ENCODE assay signal across 10 mouse cellular contexts in genomic region chr12:17506994-17507542, GRCm38 (mm10). TPM values are rescaled to one million over a fixed set of nuclear protein-coding genes. Genes with fewer than 3 reads are reported as not detected.
A peak's percentile ranks its signal among the peaks of the same experiment; 100 is the strongest.
DNase-seq lines count a peak whose midpoint lies in the region; ATAC-seq and TF ChIP-seq lines count a peak whose summit lies in the region.
"Had no signal": no experiment of that assay in that cellular context is flagged by ENCODE, and none has a peak within 500 bp of the region (broad histone marks: within the 10 kb centered on the region; RNA-seq: fewer than 3 reads in every experiment).

No protein-coding gene starts in this region.

- no peak overlapping the region for H3K4me3 ChIP-seq in heart, embryonic 12.5 days
- H3K4me3 ChIP-seq in forebrain, embryonic 13.5 days, result no peak overlapping the region
- no peak overlapping the region for H3K4me3 ChIP-seq in left cerebral cortex, adult 2 months
- H3K4me3 ChIP-seq: embryonic facial prominence, embryonic 12.5 days had no signal

- no peak overlapping the region for H3K27ac ChIP-seq in heart, embryonic 12.5 days (ENCODE audit: poor library complexity, severe bottlenecking)
- H3K27ac ChIP-seq in forebrain, embryonic 13.5 days, result no peak overlapping the region
- no peak overlapping the region for H3K27ac ChIP-seq in left cerebral cortex, adult 2 months
- H3K27ac ChIP-seq: embryonic facial prominence, embryonic 12.5 days; macrophage had no signal

- peak; percentile 85 for ATAC-seq in CD4-positive, CD25-positive, alpha-beta regulatory T cell, adult 4 months
- 0 out of 2 replicates have a peak, but pooled peaks have one; percentile 43 for ATAC-seq in heart, embryonic 12.5 days (ENCODE audit: insufficient number of reproducible peaks, low FRiP score)
- ATAC-seq in forebrain, embryonic 13.5 days, result no peak

- intact Hi-C loops in gastrocnemius, postnatal 36 days (cut with DNase I), result no loop called here
- intact Hi-C loops in left cerebral cortex, adult 2 months (cut with DNase I), result no loop called here

- no peaks in the 10 kb centered on the region for H3K9me3 ChIP-seq in heart, embryonic 12.5 days (replicated peaks)
- no peaks in the 10 kb centered on the region for H3K9me3 ChIP-seq in forebrain, embryonic 13.5 days (replicated peaks)
- H3K9me3 ChIP-seq: embryonic facial prominence, embryonic 12.5 days had no signal

- DNase-seq in gastrocnemius, postnatal 10 days, result peak; percentile 10
- no peak for DNase-seq in gastrocnemius, postnatal 36 days
- DNase-seq in kidney, postnatal 4 days, result peak; percentile 56 to 76
- DNase-seq in retina, postnatal 1 day, result peak; percentile 16
- no peak for DNase-seq in left cerebral cortex, adult 2 months (ENCODE audit: extremely low spot score in 1 of 2, low spot score in 2 of 2)

- no peaks in the 10 kb centered on the region for H3K36me3 ChIP-seq in heart, embryonic 12.5 days
- H3K36me3 ChIP-seq in forebrain, embryonic 13.5 days (ENCODE audit: poor library complexity, severe bottlenecking), result no peaks in the 10 kb centered on the region
- H3K36me3 ChIP-seq: embryonic facial prominence, embryonic 12.5 days had no signal

- no peaks in the 10 kb centered on the region for H3K27me3 ChIP-seq in heart, embryonic 12.5 days (replicated peaks)
- no peaks in the 10 kb centered on the region for H3K27me3 ChIP-seq in forebrain, embryonic 13.5 days
- H3K27me3 ChIP-seq: embryonic facial prominence, embryonic 12.5 days had no signal

- 27% methylated on average over 13 of the region's 13 CpGs for WGBS in heart, embryonic 12.5 days
- 56% methylated on average over 13 of the region's 13 CpGs for WGBS in forebrain, embryonic 13.5 days

- no peak overlapping the region for H3K9ac ChIP-seq in heart, embryonic 12.5 days
- no peak overlapping the region for H3K9ac ChIP-seq in forebrain, embryonic 13.5 days
- H3K9ac ChIP-seq: embryonic facial prominence, embryonic 12.5 days had no signal

- peak overlapping the region; percentile 26; the same call in 1 of the 2 replicates for H3K4me2 ChIP-seq in heart, embryonic 12.5 days
- H3K4me2 ChIP-seq in forebrain, embryonic 13.5 days, result no peak overlapping the region
- H3K4me2 ChIP-seq: embryonic facial prominence, embryonic 12.5 days had no signal

- TF ChIP-seq CTCF in left cerebral cortex, adult 2 months (IDR thresholded peaks at IDR 0.05), result no peak

- H3K4me1 ChIP-seq in heart, embryonic 12.5 days (replicated peaks), result peaks cover 15% of the 10 kb centered on the region
- H3K4me1 ChIP-seq in forebrain, embryonic 13.5 days, result no peaks in the 10 kb centered on the region
- H3K4me1 ChIP-seq: embryonic facial prominence, embryonic 12.5 days had no signal

RNA-seq across cellular contexts. Expression of gene Odc1, which starts 37.5 kb away (rescaled TPM):
- 10 to 100 TPM; 91.5 to 93.1 TPM for total RNA-seq in gastrocnemius, postnatal 10 days (2021)
- total RNA-seq in gastrocnemius, postnatal 36 days (2021), result 100 to 1,000 TPM in 1 of 2 experiments, 10 to 100 TPM in 1; 99.8 to 111 TPM
- 10 to 100 TPM; 16.6 to 23.3 TPM for polyA plus RNA-seq in CD4-positive, CD25-positive, alpha-beta regulatory T cell, adult 4 months (2017; shearing (Covaris generic))
- polyA plus RNA-seq in heart, embryonic 12.5 days (2016; fragmentation: Nextera tagmentation; extraction: Ambion mirVana), result 161 and 167 TPM in 2 replicates
- 236 and 267 TPM in 2 replicates for polyA plus RNA-seq in forebrain, embryonic 13.5 days (2015; fragmentation: Nextera tagmentation; extraction: Ambion mirVana)
- total RNA-seq in left cerebral cortex, adult 2 months (2021), result 10 to 100 TPM; 67.2 to 68.6 TPM

Comparison
In these comparisons a context has a peak if more than half of its experiments do, and no peak if none do; other contexts are left out.
1. DNase-seq: peak in gastrocnemius, postnatal 10 days (single experiment), kidney, postnatal 4 days (2 of 2) and retina, postnatal 1 day (single experiment); none in gastrocnemius, postnatal 36 days (0 of 2) and left cerebral cortex, adult 2 months (0 of 2).